1 mouse cellular context compared by ENCODE assay signal in the genomic region with DNA sequence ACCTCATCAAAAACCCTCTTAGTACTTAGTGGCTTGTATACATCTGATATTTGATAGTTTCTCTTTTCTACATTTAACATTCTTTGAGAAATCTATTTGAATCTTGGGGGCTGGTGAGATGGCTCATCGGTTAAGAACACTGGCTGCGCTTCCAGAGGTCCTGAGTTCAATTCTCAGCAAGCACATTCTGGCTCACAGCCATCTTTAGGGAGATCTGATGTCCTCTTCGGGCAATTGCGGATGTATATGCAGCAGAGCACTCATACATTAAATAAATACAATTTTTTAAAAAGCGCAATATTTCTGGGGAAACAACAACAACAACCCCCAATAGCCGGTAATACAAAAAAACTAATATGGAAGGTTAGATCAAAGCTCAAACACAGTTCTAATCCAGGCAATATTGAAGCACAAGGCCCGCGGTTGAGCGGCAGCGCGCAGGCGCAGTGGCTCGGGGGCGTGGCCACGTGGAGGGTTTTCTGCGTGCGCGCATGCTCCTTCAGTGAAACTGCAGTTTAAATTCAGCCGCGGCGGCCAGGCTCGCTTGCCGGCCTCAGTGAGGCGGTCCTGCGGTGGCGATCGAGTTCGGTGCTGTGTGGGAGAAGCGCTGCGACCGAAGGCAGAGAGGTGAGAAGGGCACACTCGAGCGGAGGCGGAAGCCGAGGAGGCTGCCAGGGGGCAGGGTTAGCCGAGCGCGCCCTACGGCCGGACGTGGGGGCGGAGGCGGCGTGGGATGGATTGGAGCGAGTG.
TF ChIP-seq lines count a peak whose summit lies in the region.

TSS of gene Ddx11 (plus strand) at position 455 of the 750 bp plus-strand sequence.

TF ChIP-seq in MEL, 35 proteins besides CTCF, POLR2A, EP300 and RAD21 (continued from another document):
- TF ChIP-seq POLR2AphosphoS5 (IDR thresholded peaks at IDR 0.05; ENCODE audit: borderline replicate concordance, low read depth, low read length) = no peak
- TF ChIP-seq TCF12 (IDR thresholded peaks at IDR 0.05; ENCODE audit: low read depth, low read length) = 0 out of 2 replicates have a peak, but pooled peaks have one; percentile 23
- peak; percentile 84 for TF ChIP-seq MYC (IDR thresholded peaks at IDR 0.05; ENCODE audit: low read depth, low read length)
- TF ChIP-seq ETS1 (IDR thresholded peaks at IDR 0.05; ENCODE audit: low read depth, low read length) = 0 out of 2 replicates have a peak, but pooled peaks have one; percentile 8
- TF ChIP-seq USF1 (IDR thresholded peaks at IDR 0.05; ENCODE audit: low read depth, low read length) = peak; percentile 95
- TF ChIP-seq NRF1 (IDR thresholded peaks at IDR 0.05; ENCODE audit: insufficient read depth, low read depth, low read length, poor library complexity, severe bottlenecking) = peak; percentile 96
